Mouse (Mus musculus): ENCODE measurements around the gene Poc1a. TPM values are rescaled to one million over a fixed set of nuclear protein-coding genes. Genes with fewer than 3 reads are reported as not detected.

Poc1a gene
- polyA plus RNA-seq, 1 experiment: 3.9 TPM

GRCm38 (mm10) chr9:106367592-106368111, 86.8 kb downstream of the Poc1a start:
- peak; percentile 95 for DNase-seq (ENCODE audit: low spot score)

GRCm38 (mm10) chr9:106368112-106368717, 87.4 kb downstream of the Poc1a start, which contains the start of gene Dusp7:
Gene Dusp7, plus strand, starts transcription at chr9:106368632.
- peak; percentile 87 for DNase-seq (ENCODE audit: low spot score)

- DNase-seq (ENCODE audit: low spot score): peak; percentile 52
Measured at GRCm38 (mm10) chr9:106368831-106369501, 88.1 kb downstream of the Poc1a start.

GRCm38 (mm10) chr9:106369801-106370485, 89.1 kb downstream of the Poc1a start:
- no peak for DNase-seq (ENCODE audit: low spot score)

- peak; percentile 70 for DNase-seq (ENCODE audit: low spot score)
Measured at GRCm38 (mm10) chr9:106370620-106371383, 89.9 kb downstream of the Poc1a start.

GRCm38 (mm10) chr9:106371384-106371671, 90.5 kb downstream of the Poc1a start:
- DNase-seq (ENCODE audit: low spot score): no peak

GRCm38 (mm10) chr9:106371776-106372175, 90.9 kb downstream of the Poc1a start:
- DNase-seq (ENCODE audit: low spot score): no peak

GRCm38 (mm10) chr9:106372431-106373412, 91.9 kb downstream of the Poc1a start:
- DNase-seq (ENCODE audit: low spot score): no peak

- DNase-seq (ENCODE audit: low spot score): no peak
Measured at GRCm38 (mm10) chr9:106373973-106374372, 93.1 kb downstream of the Poc1a start.

GRCm38 (mm10) chr9:106377247-106377646, 96.4 kb downstream of the Poc1a start:
- DNase-seq (ENCODE audit: low spot score): no peak

GRCm38 (mm10) chr9:106378045-106378444, 97.2 kb downstream of the Poc1a start:
- no peak for DNase-seq (ENCODE audit: low spot score)

GRCm38 (mm10) chr9:106378753-106379152, 97.9 kb downstream of the Poc1a start:
- no peak for DNase-seq (ENCODE audit: low spot score)

GRCm38 (mm10) chr9:106386181-106386864, 105.5 kb downstream of the Poc1a start:
- no peak for DNase-seq (ENCODE audit: low spot score)

- no peak for DNase-seq (ENCODE audit: low spot score)
Measured at GRCm38 (mm10) chr9:106392828-106393527, 112.1 kb downstream of the Poc1a start.

- no peak for DNase-seq (ENCODE audit: low spot score)
Measured at GRCm38 (mm10) chr9:106393548-106393947, 112.7 kb downstream of the Poc1a start.

- no peak for DNase-seq (ENCODE audit: low spot score)
Measured at GRCm38 (mm10) chr9:106394649-106395602, 114.1 kb downstream of the Poc1a start.

GRCm38 (mm10) chr9:106397733-106398132, 116.9 kb downstream of the Poc1a start:
- no peak for DNase-seq (ENCODE audit: low spot score)

GRCm38 (mm10) chr9:106398667-106399311, 117.9 kb downstream of the Poc1a start:
- DNase-seq (ENCODE audit: low spot score): no peak
